Mouse (Mus musculus) thymus, postnatal 25 days (tissue): ENCODE results near the gene Exph5.

ENCODE experiments used
- DNase-seq: peaks from one replicate; pipeline ENCODE4 v3.0.0; 2022

Gene Exph5

GRCm38 (mm10) chr9:53376820-53377219, 75.3 kb downstream of the Exph5 start:
- peak; percentile 38 for DNase-seq

- no peak for DNase-seq
Measured at GRCm38 (mm10) chr9:53377597-53377996, 76.1 kb downstream of the Exph5 start.

- DNase-seq, result no peak
Measured at GRCm38 (mm10) chr9:53378171-53378570, 76.7 kb downstream of the Exph5 start.

- no peak for DNase-seq
Measured at GRCm38 (mm10) chr9:53380595-53380994, 79.1 kb downstream of the Exph5 start.

- no peak for DNase-seq
Measured at GRCm38 (mm10) chr9:53381113-53381615, 79.7 kb downstream of the Exph5 start.

GRCm38 (mm10) chr9:53383951-53384866, 82.7 kb downstream of the Exph5 start, which contains the start of gene Kdelc2:
Gene Kdelc2 (plus strand): TSS chr9:53384025.
- DNase-seq, result peak; percentile 26

- no peak for DNase-seq
Measured at GRCm38 (mm10) chr9:53384873-53385272, 83.4 kb downstream of the Exph5 start.

GRCm38 (mm10) chr9:53387431-53387830, 86.0 kb downstream of the Exph5 start:
- DNase-seq, result no peak

GRCm38 (mm10) chr9:53389109-53389508, 87.6 kb downstream of the Exph5 start:
- DNase-seq, result no peak

GRCm38 (mm10) chr9:53390136-53390535, 88.7 kb downstream of the Exph5 start:
- no peak for DNase-seq

GRCm38 (mm10) chr9:53397685-53398387, 96.4 kb downstream of the Exph5 start:
- no peak for DNase-seq

GRCm38 (mm10) chr9:53398388-53398700, 96.9 kb downstream of the Exph5 start:
- DNase-seq, result peak; percentile 71

GRCm38 (mm10) chr9:53399537-53399936, 98.1 kb downstream of the Exph5 start:
- DNase-seq, result no peak

- no peak for DNase-seq
Measured at GRCm38 (mm10) chr9:53400696-53401095, 99.2 kb downstream of the Exph5 start.

GRCm38 (mm10) chr9:53401146-53401545, 99.7 kb downstream of the Exph5 start:
- DNase-seq, result no peak

- no peak for DNase-seq
Measured at GRCm38 (mm10) chr9:53402291-53402711, 100.8 kb downstream of the Exph5 start, which contains the start of gene 4930550C14Rik. Gene 4930550C14Rik (plus strand): TSS chr9:53402325.

GRCm38 (mm10) chr9:53402991-53403390, 101.5 kb downstream of the Exph5 start:
- DNase-seq, result no peak

- no peak for DNase-seq
Measured at GRCm38 (mm10) chr9:53404050-53404752, 102.7 kb downstream of the Exph5 start.

GRCm38 (mm10) chr9:53404753-53405722, 103.6 kb downstream of the Exph5 start:
- DNase-seq, result peak; percentile 85

- no peak for DNase-seq
Measured at GRCm38 (mm10) chr9:53408548-53408947, 107.1 kb downstream of the Exph5 start.

- DNase-seq, result no peak
Measured at GRCm38 (mm10) chr9:53408953-53409361, 107.5 kb downstream of the Exph5 start.

- DNase-seq, result no peak
Measured at GRCm38 (mm10) chr9:53409427-53409826, 108.0 kb downstream of the Exph5 start.
